Mouse (Mus musculus): ENCODE measurements around the gene Fam57b.
A peak's percentile ranks its signal among the peaks of the same experiment; 100 is the strongest.

Fam57b gene

GRCm38 (mm10) chr7:126799468-126800268 lies 2.2 kb downstream of the Fam57b start:
- DNase-seq: no peak

DNA sequence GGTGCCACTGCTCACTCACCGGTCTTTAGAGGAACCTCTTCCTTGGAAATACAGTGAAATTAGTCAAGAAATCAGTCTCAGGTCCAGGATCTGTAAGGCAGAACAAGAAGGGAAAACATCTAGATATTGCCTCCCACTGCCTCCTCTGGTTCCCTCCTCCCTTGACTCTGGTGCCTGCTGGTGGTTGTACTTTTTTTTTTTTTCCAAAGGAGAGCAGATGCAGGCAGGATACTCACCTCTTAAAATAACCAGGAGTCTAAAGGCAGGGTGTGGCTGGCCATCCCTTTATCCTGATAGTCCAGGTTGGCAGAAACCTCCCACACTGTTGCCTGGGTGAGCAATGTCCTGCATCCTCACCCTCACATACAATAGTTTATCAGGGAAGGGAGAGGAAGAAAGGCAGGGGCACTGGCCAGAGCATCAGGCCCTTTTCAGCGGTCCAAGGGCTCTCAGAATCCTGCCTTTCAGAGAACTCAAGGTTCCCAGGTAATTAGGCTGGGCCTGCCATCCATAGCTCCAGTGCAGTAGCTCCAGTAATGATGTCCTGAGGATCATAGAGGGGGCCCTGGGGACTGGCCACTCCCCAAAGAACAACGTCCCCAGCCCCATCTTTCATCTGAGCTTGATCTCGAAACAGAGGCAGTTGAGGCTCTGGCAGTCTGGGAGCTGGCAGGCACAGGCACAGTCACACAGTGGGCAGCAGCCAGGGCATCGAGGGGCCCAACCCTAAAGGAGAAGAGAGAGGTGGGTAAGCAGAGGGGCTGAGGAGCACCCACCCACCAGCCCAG lies 3.0 kb downstream of the Fam57b start:
- no peak for DNase-seq

- DNase-seq: no peak
Observed at GRCm38 (mm10) chr7:126801057-126801422, 3.6 kb downstream of the Fam57b start.

GRCm38 (mm10) chr7:126802134-126802889 lies 4.8 kb downstream of the Fam57b start:
- DNase-seq: no peak

DNA sequence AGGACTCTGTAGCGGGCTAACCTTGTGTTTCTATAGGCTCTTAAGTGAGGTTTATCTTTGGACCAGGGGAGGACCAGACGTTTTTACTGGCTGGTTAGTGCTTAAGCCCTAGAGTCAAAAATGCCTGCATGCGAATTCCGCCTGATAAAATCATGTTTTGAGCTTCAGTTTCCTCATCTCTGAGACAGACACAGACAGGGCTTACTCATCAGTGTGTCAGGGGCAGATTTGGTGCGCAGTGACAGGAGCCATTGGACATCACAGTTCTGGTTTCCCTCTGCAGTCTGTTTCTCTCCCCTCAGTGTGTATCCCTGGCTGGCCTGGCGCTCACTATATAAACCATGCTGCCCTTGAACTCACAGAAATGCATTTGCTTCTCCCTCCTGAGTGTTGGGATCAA lies 5.7 kb downstream of the Fam57b start:
- DNase-seq: no peak

DNA sequence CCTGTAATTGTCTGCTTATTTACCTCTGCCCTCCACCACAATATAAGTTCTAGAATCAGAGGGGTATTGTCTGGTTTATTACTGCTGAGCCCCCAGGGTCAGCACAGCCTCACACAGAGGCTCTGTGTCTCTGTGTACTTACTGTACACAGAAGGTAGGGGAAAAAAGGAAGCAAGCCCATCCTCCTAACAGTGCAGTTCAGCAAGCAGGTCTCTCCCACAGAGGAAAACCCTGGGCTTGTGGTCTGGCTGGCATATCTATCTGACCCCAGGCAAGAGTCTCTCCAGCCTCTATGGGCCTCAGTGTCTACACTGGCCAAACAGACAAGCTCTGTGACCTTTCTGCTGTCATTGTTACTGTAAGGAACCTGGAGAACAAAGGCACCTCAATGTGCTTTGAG lies 6.3 kb downstream of the Fam57b start:
- DNase-seq: no peak

GRCm38 (mm10) chr7:126806956-126807355 lies 9.5 kb downstream of the Fam57b start:
- no peak for DNase-seq

DNA sequence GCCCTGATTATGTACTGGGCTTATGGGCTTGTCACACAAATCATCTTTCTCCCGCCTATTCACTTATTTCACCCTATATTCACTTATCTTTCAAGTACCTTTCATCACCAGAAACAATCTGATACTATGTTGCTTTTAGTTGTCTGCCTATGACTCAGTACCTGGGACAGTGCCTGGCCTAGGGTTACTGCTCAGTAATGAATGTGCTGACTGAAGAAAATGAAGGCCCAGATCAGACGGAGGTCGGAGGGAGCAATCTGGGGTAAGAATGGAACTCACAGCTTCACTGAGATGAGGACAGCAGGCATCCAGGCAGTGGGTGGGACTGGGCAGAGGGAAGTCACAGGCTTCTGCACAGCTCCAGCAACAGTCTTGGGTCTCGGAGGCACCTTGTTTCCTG lies 9.9 kb downstream of the Fam57b start:
- DNase-seq: no peak

- peak; percentile 93 for DNase-seq
Observed at GRCm38 (mm10) chr7:126808703-126809455, 11.4 kb downstream of the Fam57b start.

DNA sequence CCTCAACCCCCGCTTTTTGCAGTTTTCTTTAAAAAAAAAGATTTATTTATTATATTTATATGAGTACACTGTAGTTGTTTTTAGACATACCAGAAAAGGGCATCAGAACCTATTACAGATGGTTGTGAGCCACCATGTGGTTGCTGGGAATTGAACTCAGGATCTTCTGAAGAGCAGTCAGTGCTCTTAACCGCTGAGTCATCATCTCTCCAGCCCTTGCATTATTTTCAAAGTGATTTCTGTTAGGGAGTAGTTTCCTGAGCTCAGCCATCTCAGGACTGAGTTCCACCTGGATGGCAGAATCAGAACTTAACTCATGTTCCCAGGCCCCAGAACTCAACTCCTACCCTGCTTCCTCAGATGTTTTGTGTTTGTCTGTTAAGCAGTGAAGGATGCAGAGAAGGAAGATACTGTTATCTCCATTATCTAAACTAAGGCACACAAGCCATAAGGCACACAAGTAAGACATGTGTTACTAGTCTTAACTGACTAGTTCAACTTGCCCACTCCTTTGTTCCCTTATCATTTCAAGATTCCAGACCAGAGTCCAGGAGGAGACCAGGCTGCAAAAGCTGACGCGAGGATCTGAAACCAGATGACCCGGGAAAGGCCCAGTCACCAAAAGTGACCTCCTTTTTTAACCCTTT lies 12.4 kb downstream of the Fam57b start:
- DNase-seq: no peak

- DNase-seq: no peak
Observed at GRCm38 (mm10) chr7:126815726-126816222, 18.3 kb downstream of the Fam57b start.

DNA sequence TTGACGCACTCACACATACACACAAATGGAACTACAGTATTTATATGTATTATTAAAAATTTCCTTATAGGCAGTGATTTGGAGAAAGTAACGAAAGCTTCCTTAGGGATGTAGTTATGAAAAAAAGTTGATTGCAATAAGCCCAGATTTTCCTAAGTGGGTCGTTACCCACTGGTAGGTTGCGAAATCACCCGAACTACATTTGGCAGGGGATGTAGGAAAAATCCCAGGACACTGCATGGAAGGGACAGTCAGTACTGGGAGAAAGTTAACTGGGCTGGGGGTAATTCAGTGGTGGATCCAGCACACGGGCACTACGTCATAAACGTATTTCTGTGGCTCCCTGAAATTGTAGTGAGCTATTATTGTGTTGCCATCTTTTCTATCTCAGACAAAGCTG lies 19.0 kb downstream of the Fam57b start:
- no peak for DNase-seq

DNA sequence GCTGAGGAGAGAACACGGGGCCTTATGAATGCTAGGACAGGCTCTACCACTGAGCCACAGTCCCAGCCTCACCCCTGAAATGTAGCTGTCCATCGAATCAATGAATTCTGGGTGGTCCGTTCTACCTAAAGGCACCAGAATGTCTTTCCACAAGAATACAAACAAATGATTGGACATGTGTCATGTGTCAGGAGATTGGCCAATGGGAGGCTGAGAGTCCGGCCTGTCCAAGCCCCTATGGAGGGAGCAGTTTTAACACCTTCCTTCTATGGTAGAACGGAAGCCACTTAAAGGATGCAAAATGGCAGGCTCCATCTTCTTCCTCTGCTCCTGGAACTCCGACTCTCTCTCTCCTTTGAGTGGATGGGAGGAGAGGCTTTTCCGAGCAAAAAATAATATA lies 20.1 kb downstream of the Fam57b start:
- no peak for DNase-seq

DNA sequence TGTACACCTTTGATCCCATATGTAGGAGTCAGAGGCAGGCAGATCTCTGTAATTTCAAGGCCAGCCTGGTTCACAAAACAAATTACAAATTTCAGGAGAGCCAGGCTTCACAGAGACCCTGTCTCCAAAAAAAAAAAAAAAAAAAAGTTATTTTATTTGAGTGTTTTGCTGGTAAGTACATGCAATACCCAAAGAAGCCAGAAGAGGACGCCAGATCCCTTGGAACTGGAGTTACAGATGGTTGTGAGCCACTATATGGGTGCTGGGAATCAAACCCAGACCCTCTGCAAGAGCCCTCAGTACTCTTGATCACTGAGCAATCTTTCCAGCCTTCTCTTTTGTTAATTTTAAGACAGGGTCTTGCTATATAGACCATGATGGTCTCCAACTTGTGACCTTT lies 21.4 kb downstream of the Fam57b start:
- no peak for DNase-seq

DNA sequence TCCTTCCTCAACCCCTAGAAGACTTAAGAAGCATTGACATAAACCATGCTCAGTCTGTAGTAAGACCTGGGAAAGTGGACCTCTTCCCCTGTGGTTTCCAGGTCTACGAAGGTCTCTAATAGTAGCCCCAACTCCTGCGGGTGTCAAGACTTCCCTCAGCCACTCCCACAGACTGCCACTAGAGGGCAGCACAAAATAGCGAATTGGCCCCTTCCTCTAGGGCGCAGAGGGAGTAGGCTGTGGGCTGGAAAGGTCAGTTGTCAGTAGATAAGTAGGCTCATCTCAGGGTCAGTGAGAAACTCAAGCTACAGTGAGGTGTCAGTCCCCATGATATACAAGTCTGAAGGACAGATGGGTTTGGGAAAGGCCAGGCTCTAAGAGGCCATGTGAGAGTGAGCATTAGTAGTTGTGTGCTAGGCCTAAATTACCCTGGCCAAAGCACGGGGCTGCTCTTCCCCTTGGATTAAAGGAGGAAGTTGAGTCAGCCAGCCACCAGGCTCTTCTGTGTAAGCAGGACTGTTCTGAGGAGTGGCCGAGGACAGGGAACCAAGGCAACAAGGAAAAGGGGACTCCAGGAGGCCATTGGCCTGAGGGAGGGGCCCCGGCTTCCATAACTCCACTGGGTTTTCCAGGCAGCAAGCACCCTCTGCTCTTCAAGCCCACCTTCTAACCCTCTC lies 24.5 kb downstream of the Fam57b start:
- DNase-seq: peak; percentile 81

DNA sequence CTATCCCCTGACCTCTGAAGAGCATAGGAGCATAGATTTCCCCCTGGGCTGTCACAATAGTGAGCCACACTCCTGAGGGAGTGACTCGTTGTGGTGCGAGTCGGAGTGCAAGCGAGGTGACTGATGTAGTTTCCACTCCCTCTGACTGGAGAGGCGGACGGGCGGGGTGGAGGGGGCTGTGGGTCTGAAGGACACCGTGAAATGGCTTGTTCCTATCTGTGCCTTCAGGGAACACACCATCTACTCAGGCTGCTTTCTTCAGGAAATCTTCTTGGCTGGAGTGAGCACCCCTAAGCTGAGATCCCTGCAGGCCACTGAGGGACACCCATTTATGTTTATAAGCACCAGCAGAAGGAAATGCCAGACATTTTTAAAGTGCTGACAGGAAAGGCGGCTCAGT lies 25.3 kb downstream of the Fam57b start:
- DNase-seq: no peak

GRCm38 (mm10) chr7:126823202-126823711 lies 25.8 kb downstream of the Fam57b start:
- DNase-seq: no peak

DNA sequence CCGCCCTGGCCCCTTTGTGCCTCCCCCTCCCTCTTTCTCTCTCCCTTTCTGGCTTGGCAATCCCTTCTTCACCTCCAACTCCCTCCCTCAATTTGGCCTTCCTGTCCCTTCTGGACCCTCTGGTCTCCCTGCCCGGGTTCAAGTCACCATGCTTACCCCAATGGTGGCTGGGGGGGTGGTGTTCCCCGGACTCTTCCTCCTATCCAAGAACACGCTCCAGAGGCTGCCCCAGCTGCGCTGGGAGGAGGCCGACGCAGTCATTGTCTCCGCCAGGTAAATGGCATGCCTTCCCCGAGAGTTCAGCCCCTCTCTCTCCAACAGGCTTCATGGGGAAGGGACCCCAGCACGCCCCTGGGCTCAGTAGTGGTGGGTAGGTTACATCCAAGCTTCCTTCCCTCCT lies 26.5 kb downstream of the Fam57b start:
- no peak for DNase-seq

DNA sequence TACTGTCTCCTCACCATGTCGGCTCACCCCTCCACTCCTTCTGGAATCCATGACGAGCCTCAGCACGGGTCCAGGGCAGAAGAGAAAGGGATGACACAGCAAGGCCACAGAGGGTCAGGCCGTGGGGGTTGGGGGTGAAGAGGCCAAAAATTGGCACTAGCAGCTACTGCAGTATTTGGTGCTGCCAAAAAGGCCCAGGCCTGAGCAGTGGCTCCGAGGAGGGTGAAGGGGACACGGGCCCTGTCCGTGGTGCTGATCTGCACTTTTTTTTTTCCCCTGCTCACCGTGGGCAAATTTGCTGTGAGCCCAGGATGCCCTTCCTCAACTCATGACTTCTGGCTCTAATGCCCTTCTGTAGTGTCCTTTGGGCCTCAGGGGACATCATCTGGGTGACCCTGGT lies 27.9 kb downstream of the Fam57b start:
- DNase-seq: no peak

- DNase-seq: no peak
Observed at GRCm38 (mm10) chr7:126825952-126826351, 28.5 kb downstream of the Fam57b start.

DNA sequence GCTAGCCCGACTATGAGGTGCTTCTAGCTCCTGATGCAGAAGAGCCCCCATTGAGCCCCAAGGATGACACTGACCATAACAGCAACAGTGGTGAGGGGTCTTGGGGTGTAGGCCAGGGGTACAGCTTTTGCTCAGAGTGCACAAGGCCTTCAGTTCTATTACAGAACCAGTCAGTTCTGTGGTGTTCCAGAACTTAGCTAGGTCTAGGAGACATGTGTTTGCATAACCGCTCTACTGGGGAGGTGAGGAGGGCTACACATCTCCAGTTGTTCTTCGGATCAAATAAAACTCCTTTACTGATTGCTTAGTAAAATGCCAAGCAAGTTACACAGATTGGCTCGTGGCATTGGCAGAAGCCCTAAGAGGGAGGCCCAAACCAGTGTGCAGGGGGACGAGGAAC lies 34.1 kb downstream of the Fam57b start, which contains the start of gene 4930451I11Rik:
TSS of gene 4930451I11Rik (minus strand) at position 101 of the 400 bp plus-strand sequence.
- DNase-seq: no peak

All from kidney, adult 9 months (tissue).